Mouse (Mus musculus) spleen, adult 2 months (tissue): Measurements from ENCODE around the gene Hivep3. TPM values are rescaled to one million over a fixed set of nuclear protein-coding genes. Genes with fewer than 3 reads are reported as not detected.

ENCODE experiments used
- DNase-seq, 2 experiments: peaks; one replicate each; pipeline versions ENCODE4 v3.0.0 to v3.0.0-alpha.2; 2012 to 2021; ENCODE audit warnings: low spot score in 2 of 2, low read depth in 1 of 2
- H3K27ac ChIP-seq: fragments of 200-500 bp; 2 replicates; pipeline ENCODE4 v1.5.1; 2012; ENCODE audit warnings: low read length, inconsistent platforms; ENCODE audit not compliant: insufficient read depth
- H3K27me3 ChIP-seq: fragments of 200-500 bp; 2 replicates; pipeline ENCODE4 v1.6.1; 2012; ENCODE audit warnings: mild to moderate bottlenecking, moderate library complexity, low read length, inconsistent platforms; ENCODE audit not compliant: control insufficient read depth, insufficient read depth
- H3K36me3 ChIP-seq: fragments of 200-500 bp; 2 replicates; pipeline ENCODE4 v1.6.1; 2012; ENCODE audit warnings: mild to moderate bottlenecking, low read length, inconsistent platforms; ENCODE audit not compliant: control insufficient read depth, insufficient read depth
- H3K4me1 ChIP-seq: fragments of 200-500 bp; 2 replicates; pipeline ENCODE4 v1.6.1; 2011; ENCODE audit warnings: inconsistent platforms; ENCODE audit not compliant: control insufficient read depth, insufficient read depth, insufficient read length
- H3K4me3 ChIP-seq: fragments of 200-500 bp; 2 replicates; pipeline ENCODE4 v1.5.1; 2011; ENCODE audit warnings: mild to moderate bottlenecking, inconsistent platforms; ENCODE audit not compliant: insufficient read depth, insufficient read length; ENCODE audit errors: extremely low read depth
- CTCF ChIP-seq: fragments of 200-500 bp; IDR thresholded peaks from 2 replicates; pipeline ENCODE4 v1.5.1; 2011; ENCODE audit warnings: mild to moderate bottlenecking, inconsistent platforms; ENCODE audit not compliant: insufficient read depth, insufficient read length, insufficient replicate concordance; ENCODE audit errors: extremely low read depth
- POLR2A ChIP-seq: fragments of 200-500 bp; IDR thresholded peaks from 2 replicates; pipeline ENCODE4 v1.6.1; 2011; ENCODE audit warnings: low read depth, low read length, inconsistent platforms
- WGBS: fragments of 180-500 bp; shearing (Covaris S2); methylation state at CpG from one replicate; pipeline ENCODE4 v1.1.7; 2018; 5-methylcytosine and 5-hydroxymethylcytosine counted together
- polyA plus RNA-seq: library from polyadenylated mRNA; depleted of rRNA; stranded (reverse); fragments of >200 nt; gene quantifications from 2 replicates; pipeline ENCODE4 v1.2.3, GENCODE M21; 2012

The Hivep3 gene
- polyA plus RNA-seq, 1 experiment, result 8.7 TPM

DNA sequence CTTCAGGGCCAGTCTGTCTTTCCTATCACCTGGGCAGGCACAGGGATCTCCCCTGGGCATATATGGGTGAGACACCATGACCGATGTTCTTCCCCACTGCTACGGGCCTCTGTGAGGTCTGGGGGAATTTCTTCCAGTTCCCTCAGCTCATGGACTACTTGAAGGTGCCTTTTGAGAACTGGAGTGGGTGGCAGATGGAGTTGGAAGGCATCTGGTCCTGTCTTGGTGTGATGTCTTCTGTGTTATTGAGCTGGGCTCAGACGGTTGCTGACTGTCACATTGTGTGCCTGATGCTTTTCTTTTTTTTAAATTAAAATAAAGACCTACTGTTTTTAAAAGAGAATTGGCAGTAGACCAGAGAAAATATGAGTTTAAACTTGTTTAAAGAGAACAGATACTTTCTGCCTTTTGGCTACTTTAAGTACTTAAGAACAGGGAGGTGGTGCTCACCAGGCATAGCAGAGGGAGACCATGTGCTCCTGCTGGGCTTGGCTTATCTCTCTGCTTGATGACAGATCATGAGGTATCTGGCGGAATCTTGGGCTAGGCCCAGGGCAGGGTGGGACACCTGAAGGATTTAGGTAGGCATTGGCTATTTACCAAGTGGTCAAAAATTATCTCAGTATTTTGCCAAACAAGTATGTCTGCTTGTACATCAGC, 26.1 kb downstream of the Hivep3 start:
- 88% methylated on average over 4 of the region's 4 CpGs for WGBS

DNA sequence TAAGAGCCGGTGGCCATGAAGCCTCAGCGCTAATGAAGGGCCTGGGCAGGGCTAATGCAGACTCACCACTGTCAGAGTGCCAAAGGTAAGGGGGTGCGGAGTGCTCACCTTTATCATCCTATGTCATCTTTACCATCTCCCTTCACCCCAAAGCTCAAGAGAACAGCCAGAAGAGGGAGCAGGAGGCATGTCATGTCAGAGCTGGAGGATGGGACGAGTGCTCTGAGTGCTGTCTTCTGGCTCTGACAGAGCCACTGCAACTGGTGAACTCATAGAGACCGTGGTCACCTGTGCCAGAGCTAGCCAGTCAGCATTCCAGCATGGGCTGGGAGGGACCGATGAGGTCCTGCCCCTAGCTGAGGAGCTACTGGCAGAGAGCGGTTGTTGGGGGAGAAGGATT, 27.2 kb downstream of the Hivep3 start:
- Histone ChIP-seq H3K27me3 (no peaks in the 10 kb centered on the region; the same call in 1 of the 2 replicates), H3K27ac (no peak overlapping the region), H3K4me1 (no peaks in the 10 kb centered on the region), H3K36me3 (no peaks in the 10 kb centered on the region), H3K4me3 (no peak overlapping the region)
- TF ChIP-seq CTCF, result no peak
- no peak for TF ChIP-seq POLR2A
- DNase-seq, result no peak
- WGBS, result 87% methylated on average over 7 of the region's 7 CpGs

More for the DNA sequence above, 26.1 kb downstream of the Hivep3 start:
- H3K27ac ChIP-seq, result no peak overlapping the region
- no peaks in the 10 kb centered on the region; the same call in 1 of the 2 replicates for H3K27me3 ChIP-seq
- H3K36me3 ChIP-seq, result no peaks in the 10 kb centered on the region
- H3K4me3 ChIP-seq, result no peak overlapping the region
- no peak for TF ChIP-seq POLR2A
- TF ChIP-seq CTCF, result no peak
- no peak for DNase-seq
- no peaks in the 10 kb centered on the region for H3K4me1 ChIP-seq

DNA sequence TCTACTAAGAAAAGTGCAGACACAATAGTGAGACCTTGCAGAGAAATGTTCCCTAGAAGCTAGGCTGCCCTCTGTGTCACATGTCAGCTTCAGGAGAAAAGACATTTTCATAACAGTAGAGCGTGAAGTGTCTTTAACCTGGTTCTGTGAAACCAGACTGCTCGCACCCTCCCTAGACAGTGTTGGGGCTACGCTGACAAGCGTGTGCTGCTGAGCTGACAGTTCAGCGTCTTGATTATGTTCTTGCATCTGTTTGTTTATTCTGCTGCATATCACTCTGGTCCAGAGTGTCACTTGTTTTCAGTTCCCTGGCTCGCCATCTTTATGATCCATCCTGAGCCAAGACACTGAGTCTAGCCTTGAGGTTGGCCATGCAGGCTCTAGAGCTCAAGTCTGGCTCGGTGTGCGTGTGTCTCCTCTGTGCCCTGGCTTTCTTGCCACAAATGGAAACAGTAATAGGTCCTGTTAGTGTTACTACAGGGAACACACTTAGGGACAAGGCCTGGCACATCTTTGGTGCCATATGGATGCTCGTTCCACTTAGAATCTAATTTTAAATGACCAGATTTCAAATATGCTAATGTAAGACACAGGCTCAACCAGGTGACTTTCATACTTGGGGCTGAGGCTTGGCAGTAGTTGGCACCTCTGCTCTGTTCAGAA, 28.0 kb downstream of the Hivep3 start:
- no peak overlapping the region for H3K4me3 ChIP-seq
- H3K36me3 ChIP-seq, result no peaks in the 10 kb centered on the region
- TF ChIP-seq CTCF, result no peak
- H3K27me3 ChIP-seq, result no peaks in the 10 kb centered on the region; the same call in 1 of the 2 replicates
- no peak overlapping the region for H3K27ac ChIP-seq
- no peaks in the 10 kb centered on the region for H3K4me1 ChIP-seq
- DNase-seq, result no peak
- WGBS, result 91% methylated on average over 9 of the region's 9 CpGs

DNA sequence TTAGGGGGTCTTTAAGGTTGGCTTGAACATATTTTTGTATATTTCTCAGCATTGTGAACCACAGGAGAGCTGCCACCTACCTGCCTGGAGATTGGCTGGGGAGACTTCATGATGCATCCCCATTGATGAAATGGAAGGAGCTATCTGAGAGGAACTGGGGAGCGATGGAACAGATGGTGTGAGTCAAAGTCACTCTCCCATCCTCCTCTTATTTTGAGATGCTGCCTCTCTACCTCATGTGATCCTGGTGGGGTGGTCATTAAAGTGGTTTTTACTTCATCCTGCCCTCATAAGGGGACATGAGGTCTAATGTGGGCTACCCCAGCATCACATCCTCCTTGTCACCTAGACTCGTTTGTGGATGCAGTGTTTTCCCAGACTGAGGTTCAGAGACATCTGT, 28.6 kb downstream of the Hivep3 start:
- H3K4me3 ChIP-seq, result no peak overlapping the region
- no peak overlapping the region for H3K27ac ChIP-seq
- H3K36me3 ChIP-seq, result no peaks in the 10 kb centered on the region
- WGBS, result 80% methylated on average over 2 of the region's 2 CpGs
- TF ChIP-seq CTCF (no peak), POLR2A (no peak)
- no peak for DNase-seq
- no peaks in the 10 kb centered on the region for H3K4me1 ChIP-seq
- H3K27me3 ChIP-seq, result no peaks in the 10 kb centered on the region; the same call in 1 of the 2 replicates

DNA sequence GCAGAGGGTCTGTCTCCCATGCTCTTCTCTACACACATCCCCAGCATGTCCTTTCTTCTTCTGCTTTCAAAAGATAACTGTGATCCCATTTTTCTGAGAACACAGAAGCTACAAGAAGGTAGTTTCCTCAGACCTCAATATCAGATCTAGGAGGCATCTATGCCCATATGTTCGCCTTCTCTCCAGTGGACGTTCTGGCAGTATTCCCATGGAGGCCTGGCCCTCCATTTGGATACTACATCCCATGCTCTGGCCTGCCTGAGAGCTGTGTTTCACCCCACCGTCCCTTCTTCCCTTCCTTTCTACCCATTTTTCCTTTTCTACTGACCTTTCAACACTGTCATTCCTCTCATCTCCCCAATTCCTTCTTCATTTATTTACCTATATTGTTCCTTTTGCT, 34.5 kb downstream of the Hivep3 start:
- WGBS, result 93% methylated on average over 3 of the region's 3 CpGs
- no peak for DNase-seq
- Histone ChIP-seq H3K27me3 (no peaks in the 10 kb centered on the region), H3K36me3 (no peaks in the 10 kb centered on the region), H3K4me3 (no peak overlapping the region), H3K4me1 (no peaks in the 10 kb centered on the region), H3K27ac (no peak overlapping the region)
- TF ChIP-seq CTCF (no peak), POLR2A (no peak)

DNA sequence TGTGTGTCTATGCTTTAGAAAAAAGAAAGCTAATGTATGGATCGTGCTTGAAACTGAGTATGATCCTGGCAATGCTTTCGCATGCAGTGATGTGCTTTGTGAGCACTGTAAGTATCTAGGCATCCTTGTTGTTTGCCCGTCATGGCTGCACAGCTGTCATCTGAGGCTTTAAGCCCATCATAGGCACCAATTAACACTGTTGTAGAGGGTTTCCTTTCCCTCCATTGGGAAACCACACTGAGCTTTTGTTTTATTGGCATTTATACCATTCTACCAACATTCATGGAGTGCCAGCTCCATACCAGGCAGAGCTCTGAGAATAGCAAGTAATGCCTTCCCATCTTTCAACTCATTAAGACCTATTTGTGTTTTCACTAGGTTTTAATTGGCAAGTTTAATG, 42.3 kb downstream of the Hivep3 start:
- H3K4me1 ChIP-seq, result no peaks in the 10 kb centered on the region
- TF ChIP-seq POLR2A, result no peak
- TF ChIP-seq CTCF, result no peak
- no peak overlapping the region for H3K4me3 ChIP-seq
- DNase-seq, result no peak
- no peaks in the 10 kb centered on the region for H3K36me3 ChIP-seq
- WGBS, result 92% methylated on average over 3 of the region's 3 CpGs
- no peaks in the 10 kb centered on the region for H3K27me3 ChIP-seq
- H3K27ac ChIP-seq, result no peak overlapping the region

DNA sequence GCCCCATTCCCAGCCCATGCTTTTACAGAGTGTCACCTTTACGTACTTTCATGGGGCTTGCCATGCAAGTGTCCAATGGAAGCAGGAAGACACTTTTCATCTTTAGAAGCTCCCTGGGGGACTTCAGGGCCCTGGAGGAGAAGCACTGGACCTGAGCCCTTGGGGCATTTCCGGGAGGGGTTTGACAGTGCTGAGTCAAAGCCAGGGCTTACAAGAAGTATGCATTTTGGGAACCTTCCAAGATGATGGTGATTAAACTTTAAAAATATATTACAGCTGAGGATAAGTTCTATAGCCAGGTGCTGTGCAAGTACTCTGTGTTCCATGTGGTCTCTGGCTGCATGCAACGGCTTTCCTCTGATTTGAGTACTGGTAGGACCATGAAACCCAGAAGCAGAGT, 43.6 kb downstream of the Hivep3 start:
- TF ChIP-seq POLR2A (no peak), CTCF (no peak)
- Histone ChIP-seq H3K27me3 (no peaks in the 10 kb centered on the region), H3K27ac (no peak overlapping the region), H3K36me3 (no peaks in the 10 kb centered on the region), H3K4me1 (no peaks in the 10 kb centered on the region), H3K4me3 (no peak overlapping the region)
- WGBS, result 91% methylated on average over 3 of the region's 3 CpGs
- DNase-seq, result no peak
